Mouse (Mus musculus) cerebellum, adult 2 months (tissue): ENCODE measurements at regions not wholly inside any gene's neighbourhood (a gene's known extent, or its start where the extent isn't known, plus 50 kb on each side); places are given as distances from the start of the nearest gene placed in this dataset.

Source experiments
- CTCF ChIP-seq: fragments of 200-500 bp; IDR thresholded peaks from 2 replicates; pipeline ENCODE4 v1.5.1; 2011; ENCODE audit warnings: low read depth, mild to moderate bottlenecking, control low read depth, low read length, moderate library complexity, borderline replicate concordance; ENCODE audit not compliant: insufficient read depth
- POLR2A ChIP-seq: fragments of 200-500 bp; IDR thresholded peaks from 2 replicates; pipeline ENCODE4 v1.6.1; 2011; ENCODE audit warnings: low read length, control low read depth, borderline replicate concordance; ENCODE audit not compliant: insufficient read depth

DNA sequence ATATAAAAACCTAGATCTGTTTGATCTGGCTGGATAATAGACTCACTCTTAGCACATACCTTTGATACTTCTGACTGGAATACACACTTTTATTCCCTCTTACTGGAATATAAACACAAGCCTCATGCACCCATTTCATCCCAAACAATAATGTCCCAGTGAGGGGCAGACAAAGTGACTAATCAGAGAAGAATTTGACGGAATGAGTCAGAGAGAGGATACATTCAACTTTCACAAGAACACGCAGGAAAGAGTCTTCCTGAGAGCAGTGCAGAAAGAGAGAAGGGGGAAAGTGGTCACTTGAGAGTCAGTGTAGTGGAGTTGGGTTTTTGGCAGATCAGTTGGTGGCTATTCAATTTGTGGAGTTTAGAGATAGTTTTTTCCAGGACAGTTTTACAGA lies 755.6 kb downstream of the Kcna4 start:
- TF ChIP-seq POLR2A (no peak), CTCF (no peak)
